Mouse (Mus musculus) v-Abl transformed pro-B cells (cell line): ENCODE measurements around the gene Arap1.

ENCODE experiments used
- in situ Hi-C, 2 experiments: fragments of 400-800 bp; cut with MboI; formaldehyde crosslinking; loops; one replicate each; pipeline ENCODE4 v1.15.1; 2025; ENCODE audit not compliant: unreplicated experiment in 2 of 2

Gene Arap1

DNA sequence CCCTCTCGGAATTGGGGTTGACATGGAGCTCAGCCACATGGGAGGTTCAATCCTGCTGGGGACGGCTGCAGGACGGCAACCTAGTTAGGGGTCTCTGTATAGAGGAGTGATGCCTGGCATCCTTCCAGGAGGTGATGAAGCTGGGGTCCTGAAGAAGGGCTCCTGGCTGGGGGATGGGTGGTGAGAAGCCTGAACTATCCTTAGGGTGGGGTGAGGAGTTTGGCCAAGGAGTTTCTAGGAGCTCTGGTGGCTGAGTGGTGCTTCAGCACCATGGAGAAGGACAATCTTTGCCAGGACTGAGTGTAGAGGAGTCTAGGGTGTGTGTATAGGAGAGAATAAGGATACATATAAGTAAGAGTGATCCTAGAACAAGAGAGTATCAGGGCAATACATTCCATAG, 74.2 kb downstream of the Arap1 start:
- in situ Hi-C loops, result loop anchor here in 1 of 2 experiments (25.0 kb wide), 1 partner anchor 665 kb away; the partner anchor contains the start of gene Trpc2

DNA sequence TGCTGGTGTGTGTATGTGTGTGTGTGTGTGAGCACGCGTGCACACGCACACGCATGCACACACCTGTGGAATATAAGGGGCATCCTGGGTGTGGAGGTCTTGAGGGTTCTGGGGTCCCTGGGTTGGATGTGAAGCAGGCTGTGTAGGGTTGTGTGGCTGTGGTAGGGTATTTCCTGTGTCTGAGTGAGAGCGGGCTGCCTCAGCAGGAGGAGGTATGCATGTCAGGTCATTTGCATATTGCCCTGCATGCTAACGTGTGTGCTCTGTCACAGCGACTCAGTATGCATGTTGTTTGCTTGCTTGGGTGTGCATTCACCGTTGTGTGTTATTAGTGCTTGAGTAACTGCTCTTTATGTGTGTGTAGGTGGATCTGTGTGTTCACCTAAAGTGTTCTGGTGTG, 74.8 kb downstream of the Arap1 start:
- in situ Hi-C loops, result loop anchor here in 1 of 2 experiments (25.0 kb wide), 1 partner anchor 665 kb away; the partner anchor contains the start of gene Trpc2

DNA sequence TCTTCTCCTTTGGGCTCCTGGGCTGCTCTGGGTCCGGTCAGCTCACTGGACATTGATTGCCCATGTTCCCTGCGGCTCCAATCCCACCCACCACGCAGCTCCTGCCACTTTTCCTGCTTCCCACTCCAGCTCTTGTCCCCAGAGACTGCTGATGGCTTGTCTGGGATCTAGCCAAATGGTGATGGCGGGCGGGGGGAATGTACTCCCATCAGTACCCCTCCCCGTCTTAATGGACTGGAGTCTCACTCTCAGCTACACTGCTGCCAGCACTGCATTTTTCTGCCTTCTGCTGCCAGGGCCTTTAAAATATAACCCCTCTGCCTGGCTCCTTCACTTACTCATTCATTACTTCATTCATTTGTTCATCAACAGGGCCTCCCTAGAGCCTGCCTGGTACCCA, 76.1 kb downstream of the Arap1 start:
- in situ Hi-C loops, result loop anchor here in 1 of 2 experiments (25.0 kb wide), 1 partner anchor 663 kb away; the partner anchor contains the start of gene Trpc2

DNA sequence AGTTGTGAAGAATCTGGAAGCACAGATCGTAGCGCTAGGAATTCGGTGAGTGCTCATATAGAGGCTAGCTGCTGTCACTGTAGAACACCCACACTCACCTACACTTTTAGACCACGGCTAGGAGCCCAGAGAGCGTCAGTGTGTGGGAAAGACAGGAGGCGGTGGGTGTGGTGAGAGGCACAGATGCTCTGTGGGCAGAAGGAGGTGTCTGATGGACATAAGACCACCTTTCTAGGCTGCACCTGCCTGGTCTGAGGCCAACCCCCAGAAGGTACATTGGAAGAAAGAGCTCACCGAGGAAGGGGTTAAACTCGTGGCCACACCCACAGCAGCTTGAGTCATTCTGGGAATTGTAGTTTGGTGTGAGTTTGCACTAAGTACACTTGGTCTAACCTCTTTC, 78.8 kb downstream of the Arap1 start:
- in situ Hi-C loops, result no loop called here

DNA sequence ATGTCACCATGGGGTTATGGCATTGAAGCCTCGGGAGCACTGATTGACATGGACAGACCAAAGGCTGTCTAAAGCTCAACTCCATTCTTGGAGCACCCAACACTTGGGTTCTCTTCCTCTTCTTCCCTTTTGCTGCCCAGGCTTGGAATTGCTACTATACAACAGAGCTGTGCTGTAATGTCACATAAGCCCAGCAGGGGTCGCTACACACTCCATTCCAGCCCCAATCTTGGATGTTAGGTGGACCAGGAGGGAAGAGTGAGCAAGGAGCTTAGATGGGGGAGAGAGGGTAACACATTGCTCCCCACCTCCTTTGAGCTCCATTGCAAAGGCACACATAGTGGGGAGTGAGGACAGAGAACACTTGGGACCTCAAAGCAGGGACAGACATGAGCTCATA, 79.9 kb downstream of the Arap1 start:
- in situ Hi-C loops, result no loop called here

DNA sequence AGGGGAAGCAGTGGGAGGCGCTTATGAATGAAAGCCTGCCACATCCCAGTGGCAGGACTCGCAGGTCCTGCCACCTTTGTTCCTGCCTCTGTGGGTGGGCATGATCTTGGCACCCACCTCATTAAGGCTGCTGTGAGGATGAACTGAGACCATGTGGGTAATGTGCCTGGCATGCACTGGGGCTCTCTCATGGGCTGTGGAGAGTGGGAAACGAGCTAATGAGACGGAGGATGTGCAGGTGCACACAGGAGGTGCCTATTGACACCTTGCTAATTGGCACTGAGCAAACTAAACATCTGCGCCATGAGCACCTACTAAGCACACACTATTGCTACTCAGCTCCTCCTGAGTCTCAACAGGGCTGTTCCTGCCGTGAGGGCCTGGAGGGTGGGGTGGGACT, 87.2 kb downstream of the Arap1 start:
- in situ Hi-C loops, result no loop called here

DNA sequence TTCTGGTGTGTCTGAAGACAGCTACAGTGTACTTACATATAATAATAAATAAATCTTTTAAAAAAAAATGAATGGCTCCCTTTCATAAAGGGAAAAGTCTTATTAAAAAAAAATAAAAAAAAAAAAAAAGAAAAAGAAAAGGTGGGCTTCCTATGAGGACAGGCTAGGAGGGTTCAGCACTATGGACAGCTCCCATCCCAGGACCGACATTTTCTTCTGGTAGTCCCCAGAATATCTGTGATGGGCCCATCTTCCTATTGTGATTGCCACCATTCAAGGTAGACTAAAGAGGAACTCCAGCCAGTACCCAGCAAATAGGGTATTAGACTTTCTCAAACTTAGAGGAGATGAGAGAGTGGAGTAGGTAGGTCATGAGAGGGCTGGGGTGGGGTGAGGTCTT, 90.0 kb downstream of the Arap1 start:
- in situ Hi-C loops, result no loop called here

DNA sequence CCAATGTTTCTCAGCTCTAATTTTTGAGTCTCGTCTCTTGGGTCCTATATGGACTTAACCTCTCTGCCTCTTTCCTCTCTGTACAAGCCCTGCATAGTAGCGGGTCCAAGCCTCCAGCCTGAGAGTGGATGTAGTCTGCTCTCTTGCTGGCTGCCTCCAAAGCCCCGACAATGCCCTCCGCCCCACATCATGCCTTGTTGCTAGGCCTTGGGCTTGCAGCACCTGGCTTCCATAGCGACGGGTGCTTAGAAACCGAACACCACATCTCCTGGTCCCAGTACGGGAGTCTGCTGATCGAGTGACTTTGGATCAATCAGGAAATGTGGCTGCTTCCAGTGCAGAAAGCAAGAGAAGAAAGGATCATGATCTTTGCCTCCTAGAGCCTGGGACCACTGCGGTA, 95.2 kb downstream of the Arap1 start:
- in situ Hi-C loops, result no loop called here

DNA sequence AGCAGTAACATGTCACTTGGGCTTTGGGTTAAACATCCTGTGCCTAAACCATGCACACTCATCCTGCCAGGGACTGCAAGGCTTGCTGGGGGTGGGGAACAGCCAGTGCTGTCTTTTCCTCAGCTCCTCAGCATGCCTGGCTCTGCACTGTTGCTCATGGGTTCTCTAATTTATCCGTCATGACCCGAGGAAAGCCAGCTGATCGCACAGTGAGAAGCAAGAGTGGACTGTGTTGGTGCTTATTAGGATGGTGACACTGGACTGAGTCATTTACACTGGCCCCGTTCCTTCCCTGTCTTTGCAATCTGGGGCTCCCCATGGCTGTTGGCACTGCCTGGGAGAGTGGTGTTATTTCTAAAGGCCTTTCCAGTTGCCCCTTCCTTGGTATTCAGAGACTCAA, 96.3 kb downstream of the Arap1 start:
- in situ Hi-C loops, result no loop called here

DNA sequence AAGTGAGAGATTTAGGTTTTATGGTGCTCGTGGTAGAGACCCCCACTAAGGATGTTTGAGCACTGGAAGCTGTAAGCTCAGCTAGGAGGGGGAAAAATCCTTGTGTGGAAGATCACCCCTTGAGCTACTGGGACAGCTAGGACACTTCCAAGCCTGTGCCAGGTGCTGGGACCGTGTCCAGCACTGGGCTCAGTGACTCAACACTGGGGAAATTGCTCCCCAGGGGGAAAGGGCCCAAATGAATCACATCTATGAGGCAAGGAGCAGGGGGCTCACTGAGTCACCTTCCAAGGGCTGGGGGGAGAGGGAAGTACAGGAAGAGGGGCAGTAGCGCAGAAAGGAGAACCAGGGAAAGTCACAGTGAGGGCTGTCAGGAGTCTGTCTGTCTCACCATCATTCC, 102.0 kb downstream of the Arap1 start:
- in situ Hi-C loops, result loop anchor here (5.0 kb wide), 1 partner anchor 52 kb away; no protein-coding TSS in a partner anchor

DNA sequence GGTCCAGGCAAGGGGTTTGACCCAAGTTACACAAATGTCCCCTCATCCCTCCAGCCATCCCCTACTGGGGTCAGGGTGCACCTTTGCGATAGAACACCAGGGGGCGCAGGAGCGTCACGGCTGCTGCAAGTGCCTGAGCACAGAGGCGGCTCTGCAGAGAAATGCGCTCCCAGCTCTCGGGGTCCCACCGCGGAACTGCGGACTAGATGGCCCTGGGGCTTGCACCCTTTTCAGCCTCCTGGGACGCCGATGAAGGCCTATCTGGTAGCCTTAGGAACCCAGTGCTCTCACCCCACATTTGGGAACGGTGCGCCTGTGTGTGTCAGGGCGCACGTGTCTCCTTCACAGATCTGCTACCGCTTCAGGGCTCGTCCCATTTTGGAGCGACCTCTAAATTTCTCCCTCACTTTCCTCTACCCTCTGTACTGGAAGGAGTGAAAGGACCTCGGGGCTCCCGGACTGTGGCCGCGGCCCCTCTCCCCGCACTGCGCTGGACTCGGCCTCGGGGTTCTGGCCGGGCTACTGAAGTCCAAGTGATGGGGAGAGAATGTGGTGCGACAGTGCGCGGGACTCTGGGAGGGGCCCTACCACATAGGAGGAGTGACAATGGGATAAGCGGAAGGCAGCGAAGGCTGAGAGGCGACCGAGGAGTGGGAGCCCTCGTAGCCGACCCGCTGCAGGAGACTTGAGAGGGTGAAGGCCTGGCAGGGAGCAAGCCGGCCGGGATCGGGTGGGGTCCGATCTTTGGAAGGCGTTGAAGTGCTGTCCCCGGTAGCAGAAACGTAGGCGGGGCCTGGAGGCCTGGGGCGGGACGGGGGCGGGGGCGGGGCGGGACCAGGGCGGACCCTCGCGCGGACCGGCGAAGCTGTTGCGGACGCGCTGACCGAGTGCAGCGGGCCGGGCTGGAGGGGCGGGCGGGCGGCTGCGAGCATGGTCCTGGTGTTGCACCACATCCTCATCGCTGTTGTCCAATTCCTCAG, 102.8 kb downstream of the Arap1 start:
- in situ Hi-C loops, result loop anchor here (5.0 kb wide), 1 partner anchor 52 kb away; no protein-coding TSS in a partner anchor

DNA sequence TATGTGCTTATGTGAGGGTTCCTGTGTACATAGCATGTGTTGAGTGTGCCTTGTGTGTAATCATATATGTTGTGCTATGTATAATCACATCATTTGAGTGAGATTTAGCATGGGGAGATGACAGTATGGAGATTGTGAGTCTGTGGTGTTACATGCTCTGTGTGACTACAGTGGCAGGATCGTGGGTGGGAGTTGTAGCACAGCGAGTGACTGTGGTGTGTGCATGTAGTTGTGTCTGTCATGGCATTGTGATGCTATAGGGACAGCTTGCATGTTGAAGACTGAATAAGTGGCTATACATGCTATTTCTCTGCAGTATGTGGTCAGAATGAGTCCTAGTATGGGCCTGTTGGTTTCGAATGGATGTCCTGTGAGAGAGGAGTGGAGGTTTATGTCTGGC, 104.8 kb downstream of the Arap1 start:
- in situ Hi-C loops, result loop anchor here (5.0 kb wide), 1 partner anchor 50 kb away; no protein-coding TSS in a partner anchor

DNA sequence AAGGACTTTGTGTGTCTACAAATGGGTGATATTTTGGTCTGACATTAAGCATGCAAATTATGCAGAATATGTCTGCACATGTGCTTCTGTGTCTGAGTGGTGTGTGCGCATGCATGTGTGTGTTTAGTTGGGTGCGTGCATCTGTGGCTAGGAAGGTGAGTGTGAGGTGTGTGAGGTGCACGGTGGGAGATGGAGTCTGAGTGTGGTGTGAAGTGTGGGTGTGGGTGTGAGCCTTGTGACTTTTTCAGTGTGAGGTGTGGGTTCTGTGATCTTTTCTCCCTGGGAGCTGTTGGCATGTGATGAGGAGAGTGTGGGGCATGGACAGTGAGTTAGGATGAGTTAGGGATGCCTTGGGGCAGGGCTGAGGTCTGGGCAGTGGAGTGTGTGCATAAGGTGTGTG, 105.4 kb downstream of the Arap1 start:
- in situ Hi-C loops, result loop anchor here (5.0 kb wide), 1 partner anchor 49 kb away; no protein-coding TSS in a partner anchor

DNA sequence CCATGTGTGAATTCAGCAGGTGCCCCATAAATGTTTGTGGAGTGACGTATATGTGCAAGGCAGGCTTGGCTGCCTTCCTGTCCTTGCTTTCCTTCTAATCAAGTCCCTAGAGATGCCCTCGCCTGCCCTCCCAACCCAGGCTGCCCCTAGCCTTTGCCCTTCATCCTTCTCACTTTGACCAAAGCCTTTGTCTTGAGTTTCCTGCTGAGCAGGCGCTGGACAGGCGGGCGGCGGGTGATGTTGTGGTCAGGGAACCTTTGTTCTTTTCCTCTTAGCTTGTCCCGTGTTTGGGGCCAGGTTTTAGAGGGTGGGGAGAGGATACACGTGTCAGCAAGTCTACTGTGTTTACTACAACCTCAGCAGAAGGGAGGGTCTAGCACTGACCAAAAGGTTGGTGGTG, 105.9 kb downstream of the Arap1 start:
- in situ Hi-C loops, result loop anchor here (5.0 kb wide), 1 partner anchor 49 kb away; no protein-coding TSS in a partner anchor

DNA sequence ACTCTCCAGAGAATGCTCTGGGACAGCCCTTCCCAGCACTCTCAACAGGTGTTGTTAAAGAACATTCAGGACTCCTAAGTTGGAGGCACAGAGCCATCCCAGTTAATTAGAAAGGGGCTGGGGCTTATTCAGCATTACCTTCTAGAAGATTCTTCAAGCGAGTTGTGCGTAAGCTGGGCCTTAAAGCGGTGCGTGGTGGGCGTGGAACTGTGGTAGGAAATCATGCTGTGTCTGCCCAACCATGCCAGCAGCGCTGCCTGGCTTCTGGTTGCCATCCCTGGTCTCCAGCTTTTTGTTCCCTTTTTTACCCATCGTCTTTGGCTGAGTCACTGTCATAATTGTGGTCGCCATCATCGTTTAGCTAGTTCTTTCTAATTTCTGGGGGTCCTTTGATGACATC, 106.6 kb downstream of the Arap1 start:
- in situ Hi-C loops, result loop anchor here (5.0 kb wide), 1 partner anchor 48 kb away; no protein-coding TSS in a partner anchor

DNA sequence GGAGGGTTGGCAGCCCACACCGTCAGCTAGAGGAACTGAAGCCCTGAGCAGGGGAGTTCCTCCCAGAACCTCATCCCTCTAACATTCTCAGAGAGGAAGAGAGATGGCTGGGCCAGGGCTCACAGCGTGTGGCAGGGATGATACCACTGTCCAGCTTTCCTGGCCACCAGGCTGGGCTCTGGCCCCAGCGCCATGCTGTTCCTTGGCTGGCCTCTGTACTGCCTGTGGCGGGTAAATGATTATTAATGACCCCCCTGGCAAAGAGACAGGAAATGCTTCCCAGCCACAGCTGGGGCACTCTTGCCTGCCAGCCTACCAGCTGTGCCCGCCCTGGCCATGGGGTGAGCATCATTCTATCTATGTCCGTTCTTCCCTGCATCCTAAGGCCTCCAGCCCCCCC, 107.3 kb downstream of the Arap1 start:
- in situ Hi-C loops, result no loop called here

DNA sequence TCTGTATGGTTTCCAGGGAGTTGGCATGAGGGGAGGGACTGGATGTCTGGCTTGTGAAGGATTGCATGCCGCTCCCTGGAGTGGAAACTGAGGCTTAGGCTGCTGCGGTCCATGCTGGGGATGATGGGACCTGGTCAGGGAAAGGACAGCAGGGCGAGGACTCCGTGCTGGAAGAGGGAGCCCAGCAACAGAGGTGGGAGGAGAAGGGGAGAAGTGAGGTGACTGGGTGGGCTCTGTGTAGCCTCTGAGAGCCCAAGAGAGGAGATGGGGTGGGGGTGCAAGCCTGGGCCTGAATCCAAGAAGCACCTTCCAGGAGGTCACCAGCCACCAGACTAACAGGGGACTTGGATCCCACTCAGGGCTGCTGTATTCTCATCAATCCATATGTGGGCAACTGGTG, 108.5 kb downstream of the Arap1 start:
- in situ Hi-C loops, result no loop called here

DNA sequence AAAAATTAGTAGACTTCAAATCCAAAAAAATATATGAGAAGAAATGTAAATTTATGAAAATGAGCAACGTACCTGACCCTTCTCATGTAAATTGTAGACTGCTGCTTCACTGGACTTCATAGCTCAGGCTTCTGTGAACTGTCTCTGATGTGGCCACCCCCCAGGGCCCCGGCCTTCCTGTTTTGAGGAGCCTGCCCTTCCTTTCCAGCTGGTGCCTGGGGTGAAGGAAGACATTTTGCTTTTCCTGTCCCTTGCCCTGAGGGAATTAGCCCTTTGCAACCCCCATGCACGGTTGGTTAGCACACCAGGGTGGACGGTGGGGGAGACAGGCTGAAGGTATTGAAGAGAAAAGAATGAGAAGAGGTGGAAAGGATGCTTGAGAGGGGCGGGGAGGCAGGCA, 108.9 kb downstream of the Arap1 start:
- in situ Hi-C loops, result no loop called here

DNA sequence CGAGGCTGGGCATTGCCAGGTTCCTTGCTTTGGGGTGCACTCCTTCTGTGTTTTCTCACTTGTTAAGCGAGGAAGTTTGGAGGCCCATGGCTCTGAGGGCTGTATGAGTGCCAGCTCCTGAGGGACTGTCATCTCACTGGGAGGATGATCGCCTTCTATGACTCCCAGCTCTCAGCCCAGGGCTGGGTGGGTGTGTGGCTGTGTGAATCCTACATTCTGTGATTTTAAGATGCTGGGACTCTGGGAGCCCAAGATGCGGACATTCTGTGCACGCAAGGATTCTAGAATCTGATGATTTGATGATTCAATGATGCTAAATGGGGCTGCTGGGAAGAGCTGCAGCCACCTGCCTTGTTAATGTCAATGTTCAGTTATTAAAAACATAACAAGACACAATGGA, 109.4 kb downstream of the Arap1 start:
- in situ Hi-C loops, result no loop called here

DNA sequence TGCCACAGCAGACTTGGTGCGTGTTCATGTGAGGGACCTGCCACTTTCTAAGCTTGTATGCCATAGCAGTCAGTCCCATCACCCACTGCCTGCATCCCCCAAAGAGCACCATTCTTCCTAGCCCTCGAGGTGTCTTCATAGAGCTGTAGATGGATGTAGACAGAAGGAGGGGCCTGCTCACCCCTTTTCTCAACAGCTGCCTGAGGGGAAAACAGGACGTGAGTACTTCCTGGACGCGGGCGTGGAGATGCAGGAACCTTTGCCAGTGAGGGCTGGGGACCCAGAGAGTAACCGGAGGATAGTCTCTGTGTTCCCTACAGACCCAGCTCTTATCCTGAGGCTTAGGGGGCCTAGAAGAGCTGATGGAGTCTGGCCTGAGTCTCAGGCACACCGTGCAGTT, 109.9 kb downstream of the Arap1 start:
- in situ Hi-C loops, result no loop called here

DNA sequence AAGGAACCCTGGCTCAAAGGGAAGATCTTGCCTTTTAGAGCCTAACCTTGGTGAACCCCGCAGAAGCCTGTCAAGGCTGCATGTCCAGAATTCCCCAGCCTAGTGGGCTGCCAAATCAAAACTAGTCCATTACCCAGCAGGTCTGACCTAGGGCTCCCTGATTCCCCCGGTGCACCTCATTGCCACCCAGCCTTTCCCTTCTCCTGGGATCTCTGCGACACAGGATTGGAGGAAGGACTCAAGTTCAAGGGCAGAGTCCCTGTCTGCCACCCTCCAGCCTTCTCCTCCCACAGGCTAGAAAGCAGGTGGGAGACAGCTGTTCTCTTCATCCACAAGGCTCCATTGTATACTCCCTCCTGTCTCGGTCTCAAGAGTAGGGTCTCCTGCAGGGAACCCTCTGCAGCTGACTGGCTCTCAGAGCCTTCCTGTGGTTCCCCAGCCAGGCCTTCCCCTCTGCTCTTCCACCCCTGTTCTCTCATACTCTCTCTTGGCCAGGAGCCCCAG, 110.5 kb downstream of the Arap1 start:
- in situ Hi-C loops, result no loop called here
